Mouse (Mus musculus) hindbrain, embryonic 16.5 days (tissue): ENCODE results near the gene Cachd1. TPM values are rescaled to one million over a fixed set of nuclear protein-coding genes. Genes with fewer than 3 reads are reported as not detected.

Experiments used
- ATAC-seq: fragments of 200-750 bp; cut with Nextera tagmentation; 2 replicates; pipeline ENCODE4 v1.8.0; 2017; ENCODE audit warnings: moderate TSS enrichment, moderate library complexity
- H3K27ac ChIP-seq: fragments of 300-500 bp; sonication (generic); 2 replicates; pipeline ENCODE4 v1.5.1; 2014; ENCODE audit warnings: low read depth, mild to moderate bottlenecking, control low read depth, low read length, moderate library complexity
- H3K27me3 ChIP-seq: fragments of 300-500 bp; sonication (generic); replicated peaks from 2 replicates; pipeline ENCODE4 v1.6.1; 2014; ENCODE audit warnings: low read length; ENCODE audit not compliant: control insufficient read depth, insufficient read depth
- H3K36me3 ChIP-seq: fragments of 300-500 bp; sonication (generic); 2 replicates; pipeline ENCODE4 v1.6.1; 2014; ENCODE audit warnings: mild to moderate bottlenecking, low read length, moderate library complexity, mixed read lengths; ENCODE audit not compliant: control insufficient read depth, insufficient read depth
- H3K4me1 ChIP-seq: fragments of 300-500 bp; sonication (generic); 2 replicates; pipeline ENCODE4 v1.6.1; 2014; ENCODE audit warnings: low read depth, low read length; ENCODE audit not compliant: control insufficient read depth, insufficient read depth
- H3K4me2 ChIP-seq: fragments of 300-500 bp; sonication (generic); 2 replicates; pipeline ENCODE4 v1.6.1; 2014; ENCODE audit warnings: mild to moderate bottlenecking, low read length, control low read depth, moderate library complexity
- H3K4me3 ChIP-seq: fragments of 300-500 bp; sonication (generic); 2 replicates; pipeline ENCODE4 v1.5.1; 2014; ENCODE audit warnings: mild to moderate bottlenecking, low read length, control low read depth, moderate library complexity
- H3K9ac ChIP-seq: fragments of 300-500 bp; sonication (generic); 2 replicates; pipeline ENCODE4 v1.6.1; 2014; ENCODE audit warnings: low read depth, mild to moderate bottlenecking, control low read depth, low read length, moderate library complexity
- H3K9me3 ChIP-seq: fragments of 300-500 bp; sonication (generic); 2 replicates; pipeline ENCODE4 v1.6.1; 2014; ENCODE audit warnings: mild to moderate bottlenecking, low read length, moderate library complexity; ENCODE audit not compliant: control insufficient read depth
- WGBS: fragments of 180-500 bp; shearing (Covaris S2); extraction: QIAGEN DNeasy Blood & Tissue Kit; methylation state at CpG from one replicate; pipeline ENCODE4 v1.1.7; 2014; 5-methylcytosine and 5-hydroxymethylcytosine counted together
- polyA plus RNA-seq: library from polyadenylated mRNA; unstranded; fragments of >200 nt; fragmentation: Nextera tagmentation; extraction: Ambion mirVana; gene quantifications from 2 replicates; pipeline ENCODE4 v1.2.1, GENCODE M21; 2015

The Cachd1 gene
- polyA plus RNA-seq, 1 experiment from 2014 or later = 10.6 TPM

DNA sequence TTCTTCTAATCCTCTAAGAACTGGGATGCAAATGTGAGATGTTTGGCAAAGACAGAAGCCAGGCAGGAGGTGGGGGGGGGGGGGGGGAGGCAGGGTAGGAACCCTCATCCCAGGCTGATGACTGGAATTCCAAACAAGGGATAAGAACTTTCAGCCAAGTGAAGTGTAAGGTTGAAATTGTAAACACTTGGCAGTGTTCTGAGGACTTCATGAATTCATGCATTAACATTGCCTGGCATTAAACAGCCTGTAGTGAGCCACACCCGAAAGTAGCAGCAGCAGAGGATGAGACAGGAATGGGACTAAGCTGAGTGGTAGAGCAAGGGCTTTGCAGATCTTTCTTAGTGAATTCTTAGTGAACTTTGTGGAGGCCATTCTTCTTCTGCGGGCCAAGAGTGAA lies 250.5 kb downstream of the Cachd1 start:
- H3K9me3 ChIP-seq = peaks cover 4% of the 10 kb centered on the region; the same call in 1 of the 2 replicates
- H3K4me1 ChIP-seq = no peaks in the 10 kb centered on the region
- ATAC-seq = 0 out of 2 replicates have a peak, but pooled peaks have one; percentile 11
- no peak overlapping the region for H3K4me3 ChIP-seq
- H3K27ac ChIP-seq = no peak overlapping the region
- no peak overlapping the region for H3K9ac ChIP-seq
- no peak overlapping the region for H3K4me2 ChIP-seq
- no peaks in the 10 kb centered on the region for H3K36me3 ChIP-seq
- 76% methylated on average over 2 of the region's 2 CpGs for WGBS
- H3K27me3 ChIP-seq = no peaks in the 10 kb centered on the region

DNA sequence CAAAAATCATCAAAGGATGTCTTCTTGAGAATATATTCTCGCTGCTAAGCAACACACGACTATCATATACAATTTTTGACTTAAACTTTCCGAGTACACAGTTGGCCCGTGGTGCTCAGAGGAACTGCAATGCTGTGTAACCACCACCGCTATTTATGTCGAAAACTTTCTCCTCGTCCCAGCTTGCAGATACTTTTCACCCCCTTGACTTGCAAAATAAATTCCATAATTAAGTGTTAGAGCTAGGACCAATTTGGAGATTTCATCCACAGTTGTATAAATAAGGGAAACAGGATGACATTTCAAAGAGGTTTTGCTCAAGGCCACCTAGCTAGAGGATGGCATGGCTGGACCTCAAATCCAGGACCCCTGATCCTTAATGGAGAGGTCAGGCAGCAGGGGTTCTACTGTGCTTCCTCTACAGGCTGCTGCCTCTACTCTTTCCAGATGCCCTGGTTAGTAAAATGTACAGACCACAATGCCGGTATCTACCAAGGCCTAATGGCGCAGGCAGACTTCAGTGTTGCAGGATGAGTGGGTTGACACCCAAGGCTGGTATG lies 251.5 kb downstream of the Cachd1 start:
- Histone ChIP-seq H3K4me2 (no peak overlapping the region), H3K27ac (no peak overlapping the region), H3K9me3 (peaks cover 3% of the 10 kb centered on the region; the same call in 1 of the 2 replicates), H3K36me3 (no peaks in the 10 kb centered on the region), H3K9ac (no peak overlapping the region), H3K4me3 (no peak overlapping the region), H3K27me3 (no peaks in the 10 kb centered on the region), H3K4me1 (no peaks in the 10 kb centered on the region)
- ATAC-seq = no peak
- 93% methylated on average over 9 of the region's 9 CpGs for WGBS

DNA sequence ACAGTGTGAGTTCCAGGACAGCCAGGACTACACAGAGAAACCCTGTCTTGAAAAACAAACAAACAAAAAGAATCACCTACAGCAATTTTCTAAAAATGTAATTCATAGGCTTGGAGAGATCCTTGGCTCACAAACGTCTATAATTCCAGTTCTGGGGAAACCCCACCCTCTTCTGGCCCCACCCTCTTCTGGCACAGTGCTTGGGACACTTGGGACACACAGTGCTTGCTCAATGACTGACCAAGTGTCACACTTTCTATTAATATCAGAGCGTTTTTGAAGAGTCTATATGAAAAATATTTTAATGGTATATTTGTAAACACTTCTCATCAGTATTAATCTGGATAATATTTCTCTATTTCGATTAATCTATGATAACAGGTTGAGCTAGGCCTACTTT lies 256.6 kb downstream of the Cachd1 start:
- WGBS = 79% methylated on average over 3 of the region's 3 CpGs
- Histone ChIP-seq H3K27me3 (no peaks in the 10 kb centered on the region), H3K27ac (no peak overlapping the region), H3K4me1 (no peaks in the 10 kb centered on the region), H3K9ac (no peak overlapping the region), H3K9me3 (no peaks in the 10 kb centered on the region), H3K36me3 (no peaks in the 10 kb centered on the region), H3K4me2 (no peak overlapping the region), H3K4me3 (no peak overlapping the region)
- ATAC-seq = no peak

- Histone ChIP-seq H3K36me3 (no peaks in the 10 kb centered on the region), H3K4me1 (no peaks in the 10 kb centered on the region), H3K27ac (no peak overlapping the region), H3K27me3 (no peaks in the 10 kb centered on the region), H3K4me2 (no peak overlapping the region), H3K9ac (no peak overlapping the region), H3K9me3 (no peaks in the 10 kb centered on the region), H3K4me3 (no peak overlapping the region)
- no peak for ATAC-seq
- 80% methylated on average over 5 of the region's 5 CpGs for WGBS
These were observed 258.7 kb downstream of the Cachd1 start for GRCm38 (mm10) chr4:101035131-101035530.

GRCm38 (mm10) chr4:101037156-101037555 lies 260.7 kb downstream of the Cachd1 start:
- no peak overlapping the region for H3K9ac ChIP-seq
- H3K4me3 ChIP-seq = no peak overlapping the region
- H3K9me3 ChIP-seq = no peaks in the 10 kb centered on the region
- no peak overlapping the region for H3K27ac ChIP-seq
- H3K27me3 ChIP-seq = no peaks in the 10 kb centered on the region
- H3K4me1 ChIP-seq = no peaks in the 10 kb centered on the region
- 57% methylated on average over 7 of the region's 7 CpGs for WGBS
- H3K36me3 ChIP-seq = no peaks in the 10 kb centered on the region
- ATAC-seq = no peak
- H3K4me2 ChIP-seq = no peak overlapping the region

- WGBS = 84% methylated on average over 2 of the region's 2 CpGs
- Histone ChIP-seq H3K4me1 (no peaks in the 10 kb centered on the region), H3K4me3 (no peak overlapping the region), H3K9ac (no peak overlapping the region), H3K36me3 (no peaks in the 10 kb centered on the region), H3K27me3 (no peaks in the 10 kb centered on the region), H3K4me2 (no peak overlapping the region), H3K9me3 (no peaks in the 10 kb centered on the region), H3K27ac (no peak overlapping the region)
- ATAC-seq = no peak
These were observed 267.2 kb downstream of the Cachd1 start for GRCm38 (mm10) chr4:101043691-101044090.

GRCm38 (mm10) chr4:101044149-101044548 lies 267.7 kb downstream of the Cachd1 start:
- Histone ChIP-seq H3K9ac (no peak overlapping the region), H3K27ac (no peak overlapping the region), H3K4me1 (no peaks in the 10 kb centered on the region), H3K9me3 (no peaks in the 10 kb centered on the region), H3K4me2 (no peak overlapping the region), H3K27me3 (no peaks in the 10 kb centered on the region), H3K36me3 (no peaks in the 10 kb centered on the region), H3K4me3 (no peak overlapping the region)
- ATAC-seq = no peak

DNA sequence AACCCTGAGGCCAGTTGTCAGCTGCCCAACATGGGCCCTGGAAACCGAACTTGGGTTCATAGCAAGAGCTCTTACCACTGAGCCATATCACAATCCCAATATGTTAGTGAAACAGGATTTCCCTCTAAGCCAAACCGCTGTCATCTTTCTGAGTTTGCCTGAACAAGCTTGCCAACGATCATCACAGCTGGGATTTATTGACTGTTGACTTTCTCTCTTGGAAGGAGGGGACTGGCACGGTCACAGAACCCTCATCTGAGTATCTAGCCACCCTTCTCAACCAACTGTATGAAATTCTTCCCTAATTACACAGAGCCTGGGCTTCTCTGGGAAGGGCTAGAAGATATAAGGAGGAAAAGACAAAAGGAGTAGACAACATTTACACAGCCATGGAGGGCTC lies 270.1 kb downstream of the Cachd1 start:
- 71% methylated on average over 4 of the region's 4 CpGs for WGBS

DNA sequence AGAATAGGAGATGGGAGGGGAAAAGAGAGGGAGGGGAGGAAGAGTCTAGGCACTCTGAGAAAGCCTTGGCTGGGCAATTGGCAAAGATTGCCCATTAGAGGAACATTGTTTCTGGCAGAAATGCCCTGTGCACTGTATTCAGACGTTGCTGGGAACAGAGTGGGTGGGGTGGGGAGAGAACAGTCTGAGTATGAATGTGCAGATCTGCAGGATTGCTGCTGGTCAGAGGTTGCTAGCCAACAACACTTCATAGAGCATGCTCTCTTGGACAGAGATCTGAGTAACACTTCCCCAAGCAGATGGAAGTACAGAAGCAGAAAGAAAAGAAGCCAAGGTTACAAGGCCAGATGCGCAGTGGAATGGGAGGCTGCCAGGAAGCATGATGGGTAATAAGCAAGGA lies 285.7 kb downstream of the Cachd1 start:
- no peaks in the 10 kb centered on the region for H3K36me3 ChIP-seq
- H3K27me3 ChIP-seq = no peaks in the 10 kb centered on the region
- H3K9me3 ChIP-seq = no peaks in the 10 kb centered on the region; the same call in 1 of the 2 replicates
- H3K4me2 ChIP-seq = no peak overlapping the region
- 48% methylated on average over 2 of the region's 2 CpGs for WGBS
- H3K27ac ChIP-seq = no peak overlapping the region
- no peak for ATAC-seq
- no peak overlapping the region for H3K4me3 ChIP-seq
- no peak overlapping the region for H3K9ac ChIP-seq
- H3K4me1 ChIP-seq = no peaks in the 10 kb centered on the region

More for the DNA sequence above, 270.1 kb downstream of the Cachd1 start:
- Histone ChIP-seq H3K27me3 (no peaks in the 10 kb centered on the region), H3K27ac (no peak overlapping the region), H3K36me3 (no peaks in the 10 kb centered on the region), H3K9me3 (no peaks in the 10 kb centered on the region), H3K4me2 (no peak overlapping the region), H3K9ac (no peak overlapping the region), H3K4me1 (no peaks in the 10 kb centered on the region), H3K4me3 (no peak overlapping the region)
- no peak for ATAC-seq

DNA sequence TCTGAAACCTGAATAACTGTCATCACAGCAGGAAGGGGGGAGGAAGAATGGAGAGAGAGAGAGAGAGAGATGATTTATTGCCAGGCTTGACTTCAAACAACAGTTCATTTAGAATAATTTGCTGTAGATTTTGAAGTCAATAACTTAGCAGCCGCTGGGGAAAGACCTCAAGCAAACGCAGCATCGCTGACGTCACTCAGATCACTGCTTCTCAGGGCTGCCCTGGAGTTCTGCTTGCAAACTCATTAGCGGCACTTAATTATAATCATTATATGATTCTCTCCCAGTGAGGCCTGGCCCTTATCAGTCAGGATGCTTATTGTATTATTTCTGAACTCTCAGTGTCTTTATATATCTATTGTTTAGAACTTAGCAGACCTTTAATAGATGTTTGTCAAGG lies 289.9 kb downstream of the Cachd1 start:
- no peak overlapping the region for H3K27ac ChIP-seq
- H3K4me2 ChIP-seq = no peak overlapping the region
- H3K27me3 ChIP-seq = no peaks in the 10 kb centered on the region
- no peaks in the 10 kb centered on the region for H3K36me3 ChIP-seq
- H3K4me3 ChIP-seq = no peak overlapping the region
- no peaks in the 10 kb centered on the region; the same call in 1 of the 2 replicates for H3K9me3 ChIP-seq
- no peak for ATAC-seq
- H3K4me1 ChIP-seq = no peaks in the 10 kb centered on the region; the same call in 1 of the 2 replicates
- no peak overlapping the region for H3K9ac ChIP-seq
- 56% methylated on average over 5 of the region's 5 CpGs for WGBS
